Mouse (Mus musculus) cortical plate, adult 2 months (tissue): ENCODE measurements at regions not wholly inside any gene's neighbourhood (a gene's known extent, or its start where the extent isn't known, plus 50 kb on each side); places are given as distances from the start of the nearest gene placed in this dataset.

Experiments used
- CTCF ChIP-seq: fragments of 200-500 bp; IDR thresholded peaks from 2 replicates; pipeline ENCODE4 v1.5.1; 2011; ENCODE audit warnings: mild to moderate bottlenecking, control low read depth, low read length; ENCODE audit not compliant: insufficient read depth; ENCODE audit errors: extremely low read depth
- POLR2A ChIP-seq: fragments of 200-500 bp; IDR thresholded peaks from 2 replicates; pipeline ENCODE4 v1.6.1; 2011; ENCODE audit warnings: mild to moderate bottlenecking, low read length, control low read depth; ENCODE audit not compliant: insufficient read depth; ENCODE audit errors: extremely low read depth

GRCm38 (mm10) chr4:9024216-9024925 lies 785.5 kb upstream of the Car8 start:
- TF ChIP-seq POLR2A (no peak), CTCF (no peak)
